Comparison of ENCODE assay signal across 26 mouse cellular contexts in genomic region chr9:96534256-96534655, GRCm38 (mm10). TPM values are rescaled to one million over a fixed set of nuclear protein-coding genes. Genes with fewer than 3 reads are reported as not detected.
A peak's percentile ranks its signal among the peaks of the same experiment; 100 is the strongest.
DNase-seq lines count a peak whose midpoint lies in the region; ATAC-seq lines count a peak whose summit lies in the region.
"Had no signal": no experiment of that assay in that cellular context is flagged by ENCODE, and none has a peak within 500 bp of the region (broad histone marks: within the 10 kb centered on the region; RNA-seq: fewer than 3 reads in every experiment).

No protein-coding gene starts in this region.

- H3K9me3 ChIP-seq in heart, embryonic 10.5 days = no peaks in the 10 kb centered on the region
- no peaks in the 10 kb centered on the region for H3K9me3 ChIP-seq in lung, embryonic 15.5 days
- H3K9me3 ChIP-seq: embryonic facial prominence, embryonic 13.5 days; embryonic facial prominence, embryonic 15.5 days; forebrain, embryonic 10.5 days; forebrain, embryonic 12.5 days had no signal

- intact Hi-C loops in heart, postnatal 10 days (cut with DNase I) = no loop called here

- ATAC-seq in lung, embryonic 15.5 days (ENCODE audit: borderline replicate concordance, extremely low read depth, low FRiP score, low TSS enrichment) = no peak
- ATAC-seq: forebrain, embryonic 14.5 days; forebrain, embryonic 16.5 days had no signal

- no peak overlapping the region for H3K4me2 ChIP-seq in lung, embryonic 15.5 days
- H3K4me2 ChIP-seq: embryonic facial prominence, embryonic 13.5 days; embryonic facial prominence, embryonic 15.5 days; forebrain, embryonic 12.5 days had no signal

- no peak overlapping the region for H3K4me3 ChIP-seq in heart, embryonic 10.5 days
- H3K4me3 ChIP-seq in lung, embryonic 15.5 days = no peak overlapping the region
- H3K4me3 ChIP-seq: embryonic facial prominence, embryonic 13.5 days; embryonic facial prominence, embryonic 15.5 days; erythroblast, embryonic 14.5 days; forebrain, embryonic 10.5 days; forebrain, embryonic 12.5 days had no signal

- DNase-seq in heart, embryonic 10.5 days (ENCODE audit: low spot score) = peak; percentile 68
- no peak for DNase-seq in heart, postnatal 10 days
- no peak for DNase-seq in lung, postnatal 10 days
- DNase-seq: adrenal gland, adult 2 months; adrenal gland, postnatal 10 days; adrenal gland, postnatal 25 days; cerebellum, adult 11 months; cerebellum, adult 18-20 months; cerebellum, adult 8-10 months; cerebellum, adult 9-11 months; cerebellum, postnatal 14 days; cerebellum, postnatal 36 days; embryo, embryonic 11 days had no signal

- H3K27ac ChIP-seq in heart, embryonic 10.5 days = no peak overlapping the region
- H3K27ac ChIP-seq in lung, embryonic 15.5 days = 0 out of 2 replicates have a peak overlapping the region, but pooled peaks have one; percentile 59
- H3K27ac ChIP-seq: embryonic facial prominence, embryonic 13.5 days; embryonic facial prominence, embryonic 15.5 days; forebrain, embryonic 10.5 days; forebrain, embryonic 12.5 days had no signal

- peaks cover 13% of the 10 kb centered on the region for H3K4me1 ChIP-seq in heart, embryonic 10.5 days
- H3K4me1 ChIP-seq in lung, embryonic 15.5 days = peaks cover 55% of the 10 kb centered on the region

- H3K9ac ChIP-seq in lung, embryonic 15.5 days = no peak overlapping the region
- H3K9ac ChIP-seq: embryonic facial prominence, embryonic 13.5 days; embryonic facial prominence, embryonic 15.5 days; forebrain, embryonic 12.5 days had no signal

- 74% methylated on average over 4 of the region's 4 CpGs for WGBS in heart, embryonic 10.5 days
- 85% methylated on average over 4 of the region's 4 CpGs for WGBS in lung, embryonic 15.5 days

- no peaks in the 10 kb centered on the region for H3K36me3 ChIP-seq in heart, embryonic 10.5 days
- no peaks in the 10 kb centered on the region for H3K36me3 ChIP-seq in lung, embryonic 15.5 days
- H3K36me3 ChIP-seq: embryonic facial prominence, embryonic 13.5 days; embryonic facial prominence, embryonic 15.5 days; forebrain, embryonic 10.5 days; forebrain, embryonic 12.5 days had no signal

- H3K27me3 ChIP-seq in heart, embryonic 10.5 days (ENCODE audit: insufficient read depth, poor library complexity, severe bottlenecking) = no peaks in the 10 kb centered on the region
- no peaks in the 10 kb centered on the region for H3K27me3 ChIP-seq in lung, embryonic 15.5 days
- H3K27me3 ChIP-seq: embryonic facial prominence, embryonic 13.5 days; embryonic facial prominence, embryonic 15.5 days; forebrain, embryonic 12.5 days had no signal

RNA-seq across cellular contexts. Expression of gene Gm28729, which starts 9.2 kb away (rescaled TPM):
- not detected in 2 replicates for polyA plus RNA-seq in heart, embryonic 10.5 days (2016; fragmentation: Nextera tagmentation; extraction: Ambion mirVana)
- not detected for total RNA-seq in heart, postnatal 10 days (2021)
- polyA plus RNA-seq in lung, embryonic 15.5 days (2015; fragmentation: Nextera tagmentation; extraction: Ambion mirVana) = 0.39 and 0.65 TPM in 2 replicates
- total RNA-seq: adrenal gland, postnatal 25 days; adrenal gland, postnatal 4 days; common myeloid progenitor, adult 5-6 weeks; MEL had no signal
- polyA plus RNA-seq: adrenal gland, adult 2 months; C2C12; embryonic facial prominence, embryonic 11.5 days; embryonic facial prominence, embryonic 13.5 days; erythroblast, embryonic 14.5 days; forebrain, embryonic 10.5 days had no signal

RNA-seq across cellular contexts. Expression of gene Rnf7, which starts 55.8 kb away (rescaled TPM):
- 260 and 265 TPM in 2 replicates for polyA plus RNA-seq in heart, embryonic 10.5 days (2016; fragmentation: Nextera tagmentation; extraction: Ambion mirVana)
- total RNA-seq in heart, postnatal 10 days (2021) = 10 to 100 TPM; 80.4 to 85.9 TPM
- polyA plus RNA-seq in lung, embryonic 15.5 days (2015; fragmentation: Nextera tagmentation; extraction: Ambion mirVana) = 200 and 209 TPM in 2 replicates
